ENCODE assay signal across 25 mouse cellular contexts in genomic region chr16:30554109-30554508, GRCm38 (mm10).
"Had no signal": no experiment of that assay in that cellular context is flagged by ENCODE, and none has a peak within 500 bp of the region (broad histone marks: within the 10 kb centered on the region; RNA-seq: fewer than 3 reads in every experiment).

No protein-coding gene starts in this region.

- H3K27ac ChIP-seq: hindbrain, embryonic 10.5 days; hindbrain, embryonic 12.5 days; intestine, embryonic 15.5 days; left cerebral cortex, adult 2 months; limb, embryonic 10.5 days; limb, embryonic 12.5 days; liver, embryonic 13.5 days; liver, embryonic 15.5 days had no signal

- H3K9ac ChIP-seq: forebrain, postnatal 0 days; hindbrain, embryonic 12.5 days; hindbrain, embryonic 14.5 days; intestine, embryonic 15.5 days; limb, embryonic 12.5 days; liver, embryonic 13.5 days; liver, embryonic 15.5 days had no signal

- ATAC-seq: forebrain, postnatal 0 days; hindbrain, embryonic 16.5 days; inflammation-experienced regulatory T-cells, adult 6 months; intestine, embryonic 15.5 days; intestine, postnatal 0 days had no signal

- H3K27me3 ChIP-seq: intestine, embryonic 15.5 days had no signal

- H3K4me3 ChIP-seq: hindbrain, embryonic 10.5 days; hindbrain, embryonic 12.5 days; intestine, embryonic 15.5 days; layer of hippocampus, adult 2 months; left cerebral cortex, adult 2 months; limb, embryonic 10.5 days; limb, embryonic 12.5 days; liver, embryonic 13.5 days; liver, embryonic 15.5 days had no signal

- H3K36me3 ChIP-seq: intestine, embryonic 15.5 days had no signal

- H3K4me2 ChIP-seq: heart, embryonic 11.5 days; hindbrain, embryonic 12.5 days; hindbrain, embryonic 14.5 days; intestine, embryonic 15.5 days; limb, embryonic 12.5 days; liver, embryonic 11.5 days; liver, embryonic 13.5 days; liver, embryonic 15.5 days had no signal

- H3K9me3 ChIP-seq: intestine, embryonic 15.5 days; limb, embryonic 10.5 days; liver, embryonic 13.5 days; liver, embryonic 15.5 days had no signal

- DNase-seq: forebrain, postnatal 0 days; gastrocnemius, postnatal 14 days; heart, postnatal 10 days; heart, postnatal 4 days; kidney, adult 18-20 months; kidney, adult 8-10 months; kidney, postnatal 10 days; kidney, postnatal 25 days; kidney, postnatal 4 days; liver; liver, embryonic 13.5 days had no signal
